Mouse (Mus musculus): ENCODE measurements around the gene Tsfm.
"Not testable (repeated sequence)": the region's sequence is repeated elsewhere in the genome, so short reads cannot be mapped to it uniquely, and the experiment has no call there.

The Tsfm gene

GRCm38 (mm10) chr10:127063913-127064870 lies 33.6 kb upstream of the Tsfm start:
- DNase-seq (ENCODE audit: low spot score), result peak; percentile 47

- peak; percentile 99 for DNase-seq (ENCODE audit: low spot score)
Observed at GRCm38 (mm10) chr10:127063239-127063872, 32.7 kb upstream of the Tsfm start, which contains the start of gene Cdk4. TSS of gene Cdk4 (plus strand) at chr10:127063534.

- no peak for DNase-seq (ENCODE audit: low spot score)
Observed at GRCm38 (mm10) chr10:127062503-127062902, 31.9 kb upstream of the Tsfm start.

GRCm38 (mm10) chr10:127062101-127062500 lies 31.5 kb upstream of the Tsfm start:
- not testable (repeated sequence) for DNase-seq (ENCODE audit: low spot score)

GRCm38 (mm10) chr10:127061513-127061912 lies 30.9 kb upstream of the Tsfm start:
- no peak for DNase-seq (ENCODE audit: low spot score)

- DNase-seq (ENCODE audit: low spot score), result no peak
Observed at GRCm38 (mm10) chr10:127061085-127061484, 30.4 kb upstream of the Tsfm start.

GRCm38 (mm10) chr10:127059968-127060916 lies 29.6 kb upstream of the Tsfm start, which contains the start of gene March9:
TSS of gene March9 (minus strand) at chr10:127060184.
- peak; percentile 73 for DNase-seq (ENCODE audit: low spot score)

- DNase-seq (ENCODE audit: low spot score), result no peak
Observed at GRCm38 (mm10) chr10:127059174-127059967, 28.7 kb upstream of the Tsfm start.

- no peak for DNase-seq (ENCODE audit: low spot score)
Observed at GRCm38 (mm10) chr10:127058708-127059107, 28.1 kb upstream of the Tsfm start.

GRCm38 (mm10) chr10:127058161-127058560 lies 27.5 kb upstream of the Tsfm start:
- peak; percentile 93 for DNase-seq (ENCODE audit: low spot score)

- DNase-seq (ENCODE audit: low spot score), result no peak
Observed at GRCm38 (mm10) chr10:127056490-127056889, 25.9 kb upstream of the Tsfm start.

GRCm38 (mm10) chr10:127055406-127055805 lies 24.8 kb upstream of the Tsfm start:
- no peak for DNase-seq (ENCODE audit: low spot score)

GRCm38 (mm10) chr10:127054646-127055045 lies 24.0 kb upstream of the Tsfm start:
- DNase-seq (ENCODE audit: low spot score), result no peak

GRCm38 (mm10) chr10:127050119-127050474 lies 19.5 kb upstream of the Tsfm start:
- DNase-seq (ENCODE audit: low spot score), result no peak

- no peak for DNase-seq (ENCODE audit: low spot score)
Observed at GRCm38 (mm10) chr10:127049395-127050118, 18.9 kb upstream of the Tsfm start.

GRCm38 (mm10) chr10:127048608-127049394 lies 18.2 kb upstream of the Tsfm start:
- no peak for DNase-seq (ENCODE audit: low spot score)

- DNase-seq (ENCODE audit: low spot score), result no peak
Observed at GRCm38 (mm10) chr10:127047954-127048353, 17.3 kb upstream of the Tsfm start, which contains the start of gene Cyp27b1. TSS of gene Cyp27b1 (plus strand) at chr10:127048250.

GRCm38 (mm10) chr10:127043187-127043586 lies 12.5 kb upstream of the Tsfm start:
- no peak for DNase-seq (ENCODE audit: low spot score)

GRCm38 (mm10) chr10:127042468-127043115 lies 12.0 kb upstream of the Tsfm start:
- no peak for DNase-seq (ENCODE audit: low spot score)

Data from retina, embryonic 14.5 days (tissue).